Mouse (Mus musculus): Measurements from ENCODE around the gene Bbof1. TPM values are rescaled to one million over a fixed set of nuclear protein-coding genes. Genes with fewer than 3 reads are reported as not detected.

The Bbof1 gene
- total RNA-seq, 1 experiment from 2014 or later, result 1.6 TPM

- ATAC-seq (ENCODE audit: extremely low read depth, insufficient number of reproducible peaks, low FRiP score, poor library complexity, severe bottlenecking), result no peak
Observed at GRCm38 (mm10) chr12:84398629-84399028, 10.2 kb upstream of the Bbof1 start.

GRCm38 (mm10) chr12:84399135-84399534 lies 9.7 kb upstream of the Bbof1 start:
- no peak for ATAC-seq (ENCODE audit: extremely low read depth, insufficient number of reproducible peaks, low FRiP score, poor library complexity, severe bottlenecking)

GRCm38 (mm10) chr12:84399663-84400062 lies 9.2 kb upstream of the Bbof1 start:
- no peak for ATAC-seq (ENCODE audit: extremely low read depth, insufficient number of reproducible peaks, low FRiP score, poor library complexity, severe bottlenecking)

GRCm38 (mm10) chr12:84400068-84400467 lies 8.8 kb upstream of the Bbof1 start:
- ATAC-seq (ENCODE audit: extremely low read depth, insufficient number of reproducible peaks, low FRiP score, poor library complexity, severe bottlenecking), result no peak

- no peak for ATAC-seq (ENCODE audit: extremely low read depth, insufficient number of reproducible peaks, low FRiP score, poor library complexity, severe bottlenecking)
Observed at GRCm38 (mm10) chr12:84400653-84401052, 8.2 kb upstream of the Bbof1 start.

- ATAC-seq (ENCODE audit: extremely low read depth, insufficient number of reproducible peaks, low FRiP score, poor library complexity, severe bottlenecking), result no peak
Observed at GRCm38 (mm10) chr12:84402923-84403322, 5.9 kb upstream of the Bbof1 start.

GRCm38 (mm10) chr12:84404541-84404940 lies 4.3 kb upstream of the Bbof1 start:
- ATAC-seq (ENCODE audit: extremely low read depth, insufficient number of reproducible peaks, low FRiP score, poor library complexity, severe bottlenecking), result no peak

GRCm38 (mm10) chr12:84407259-84407658 lies 1.6 kb upstream of the Bbof1 start:
- no peak for ATAC-seq (ENCODE audit: extremely low read depth, insufficient number of reproducible peaks, low FRiP score, poor library complexity, severe bottlenecking)

GRCm38 (mm10) chr12:84407874-84408818 lies 725 bp upstream of the Bbof1 start:
- ATAC-seq (ENCODE audit: extremely low read depth, insufficient number of reproducible peaks, low FRiP score, poor library complexity, severe bottlenecking), result peak; percentile 84

- peak; percentile 97 for ATAC-seq (ENCODE audit: extremely low read depth, insufficient number of reproducible peaks, low FRiP score, poor library complexity, severe bottlenecking)
Observed at GRCm38 (mm10) chr12:84416834-84417604, 8.1 kb downstream of the Bbof1 start, which contains the start of gene Rnf113a2. TSS of gene Rnf113a2 (plus strand) at chr12:84417196.

- ATAC-seq (ENCODE audit: extremely low read depth, insufficient number of reproducible peaks, low FRiP score, poor library complexity, severe bottlenecking), result no peak
Observed at GRCm38 (mm10) chr12:84417605-84417922, 8.7 kb downstream of the Bbof1 start.

GRCm38 (mm10) chr12:84423990-84424389 lies 15.1 kb downstream of the Bbof1 start:
- no peak for ATAC-seq (ENCODE audit: extremely low read depth, insufficient number of reproducible peaks, low FRiP score, poor library complexity, severe bottlenecking)

GRCm38 (mm10) chr12:84429825-84430224 lies 21.0 kb downstream of the Bbof1 start:
- ATAC-seq (ENCODE audit: extremely low read depth, insufficient number of reproducible peaks, low FRiP score, poor library complexity, severe bottlenecking), result no peak

- ATAC-seq (ENCODE audit: extremely low read depth, insufficient number of reproducible peaks, low FRiP score, poor library complexity, severe bottlenecking), result no peak
Observed at GRCm38 (mm10) chr12:84438697-84439096, 29.8 kb downstream of the Bbof1 start.

GRCm38 (mm10) chr12:84442526-84442925 lies 33.7 kb downstream of the Bbof1 start:
- ATAC-seq (ENCODE audit: extremely low read depth, insufficient number of reproducible peaks, low FRiP score, poor library complexity, severe bottlenecking), result no peak

- ATAC-seq (ENCODE audit: extremely low read depth, insufficient number of reproducible peaks, low FRiP score, poor library complexity, severe bottlenecking), result no peak
Observed at GRCm38 (mm10) chr12:84447386-84447785, 38.5 kb downstream of the Bbof1 start.

- ATAC-seq (ENCODE audit: extremely low read depth, insufficient number of reproducible peaks, low FRiP score, poor library complexity, severe bottlenecking), result no peak
Observed at GRCm38 (mm10) chr12:84448181-84448580, 39.3 kb downstream of the Bbof1 start.

- no peak for ATAC-seq (ENCODE audit: extremely low read depth, insufficient number of reproducible peaks, low FRiP score, poor library complexity, severe bottlenecking)
Observed at GRCm38 (mm10) chr12:84449887-84450286, 41.0 kb downstream of the Bbof1 start.

- ATAC-seq (ENCODE audit: extremely low read depth, insufficient number of reproducible peaks, low FRiP score, poor library complexity, severe bottlenecking), result no peak
Observed at GRCm38 (mm10) chr12:84450351-84450717, 41.5 kb downstream of the Bbof1 start.
